Mouse (Mus musculus) bone marrow macrophage, adult 2 months (primary cell): Measurements from ENCODE around the gene Hkdc1.

Source experiments
- CTCF ChIP-seq: IDR thresholded peaks from 2 replicates; pipeline ENCODE4 v1.5.1; 2012; ENCODE audit warnings: low read depth, mild to moderate bottlenecking, low read length, moderate library complexity
- POLR2A ChIP-seq: IDR thresholded peaks from 2 replicates; pipeline ENCODE4 v1.6.1; 2012; ENCODE audit warnings: mild to moderate bottlenecking, low read depth, low read length, borderline replicate concordance

GRCm38 (mm10) chr10:62340991-62341390 lies 81.3 kb downstream of the Hkdc1 start:
- TF ChIP-seq CTCF: no peak
- no peak for TF ChIP-seq POLR2A
